Mouse (Mus musculus): Measurements from ENCODE around the gene Gtpbp4.
"Not testable (repeated sequence)": the region's sequence is repeated elsewhere in the genome, so short reads cannot be mapped to it uniquely, and the experiment has no call there.

DNA sequence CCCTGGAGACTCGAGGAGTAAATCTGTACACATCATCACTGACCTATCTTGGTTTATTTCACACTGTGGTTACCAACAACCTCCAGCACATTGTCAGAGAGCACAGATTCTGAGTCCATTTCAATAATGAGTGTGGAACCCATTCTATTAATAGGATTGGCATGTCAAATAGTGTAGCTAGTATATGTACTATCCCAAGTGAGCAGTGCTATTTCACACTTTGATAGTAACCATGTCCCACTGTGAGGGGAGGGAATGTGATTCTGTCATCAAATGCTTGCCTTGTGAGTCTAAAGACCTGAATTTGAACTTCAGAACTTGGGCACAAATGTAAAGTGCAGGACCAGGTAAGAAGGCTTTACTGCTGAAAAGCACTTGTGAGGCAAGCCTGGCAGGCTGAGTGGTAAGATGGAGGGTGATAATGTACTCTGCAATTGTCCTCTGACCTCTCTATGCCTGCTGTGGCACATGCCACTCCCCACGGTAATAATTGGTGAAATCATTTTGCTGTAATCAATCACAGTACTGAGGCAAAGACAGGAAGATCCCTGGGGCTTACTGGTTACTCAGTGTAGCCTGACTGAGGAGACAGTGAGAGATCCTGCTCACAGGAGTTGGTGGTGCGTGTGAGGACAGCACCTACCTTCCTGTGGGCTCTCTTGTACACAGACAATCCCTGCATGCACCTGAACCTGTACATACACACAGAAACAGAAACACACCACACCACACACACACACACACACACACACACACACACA lies 34.6 kb downstream of the Gtpbp4 start:
- not testable (repeated sequence) for TF ChIP-seq CTCF (IDR thresholded peaks at IDR 0.05; ENCODE audit: control insufficient read depth, insufficient read depth, insufficient replicate concordance, low read depth, low read length); POLR2A (IDR thresholded peaks at IDR 0.05; ENCODE audit: control insufficient read depth, low read depth, low read length)
